Mouse (Mus musculus) adrenal gland, adult (tissue): ENCODE results near the gene Nipsnap1.

Experiments
- DNase-seq, 2 experiments: peaks; one replicate each; pipeline ENCODE4 v3.0.0; 2022 to 2023; ENCODE audit warnings: low spot score in 1 of 2; ENCODE audit not compliant: inconsistent age in 2 of 2

Gene Nipsnap1

DNA sequence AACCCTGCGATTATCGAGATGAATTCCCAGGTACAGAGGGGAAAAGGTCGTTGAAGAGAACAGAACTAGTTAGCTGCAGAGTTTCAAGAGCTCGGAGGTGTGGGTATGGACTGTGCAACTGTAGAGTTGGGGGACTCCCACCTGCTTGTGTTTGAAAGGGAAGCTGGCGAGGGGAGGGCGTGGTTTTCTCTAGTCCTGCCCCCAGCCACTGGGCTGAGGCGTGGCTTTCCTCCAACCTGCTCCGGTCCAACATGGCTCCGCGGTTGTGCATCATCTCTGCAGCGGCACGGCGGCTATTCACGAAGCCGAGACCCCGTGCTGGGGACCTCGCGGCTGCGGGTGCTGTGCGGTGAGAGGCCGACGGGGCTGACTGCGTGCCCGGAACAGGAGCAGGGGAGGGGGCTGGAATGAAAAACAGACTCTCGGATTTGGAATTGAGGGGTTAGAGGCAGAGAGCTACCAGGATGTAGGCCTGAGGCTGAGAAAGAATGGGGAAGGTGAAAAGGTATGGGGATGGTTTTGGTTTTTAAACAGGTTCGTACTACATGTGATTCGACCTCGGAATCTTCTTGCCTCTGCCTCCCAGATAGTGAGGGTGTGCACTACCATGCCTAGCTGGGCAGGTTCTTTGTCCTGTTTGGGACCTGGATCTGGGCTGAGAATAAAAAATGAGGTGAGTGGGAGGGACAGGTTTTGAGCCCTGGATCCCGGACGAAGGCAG lies at the start of gene Nipsnap1:
Nipsnap1 (plus strand) TSS at position 197 of the 721 bp plus-strand sequence.
- peak; percentile 79 to 91 for DNase-seq

DNA sequence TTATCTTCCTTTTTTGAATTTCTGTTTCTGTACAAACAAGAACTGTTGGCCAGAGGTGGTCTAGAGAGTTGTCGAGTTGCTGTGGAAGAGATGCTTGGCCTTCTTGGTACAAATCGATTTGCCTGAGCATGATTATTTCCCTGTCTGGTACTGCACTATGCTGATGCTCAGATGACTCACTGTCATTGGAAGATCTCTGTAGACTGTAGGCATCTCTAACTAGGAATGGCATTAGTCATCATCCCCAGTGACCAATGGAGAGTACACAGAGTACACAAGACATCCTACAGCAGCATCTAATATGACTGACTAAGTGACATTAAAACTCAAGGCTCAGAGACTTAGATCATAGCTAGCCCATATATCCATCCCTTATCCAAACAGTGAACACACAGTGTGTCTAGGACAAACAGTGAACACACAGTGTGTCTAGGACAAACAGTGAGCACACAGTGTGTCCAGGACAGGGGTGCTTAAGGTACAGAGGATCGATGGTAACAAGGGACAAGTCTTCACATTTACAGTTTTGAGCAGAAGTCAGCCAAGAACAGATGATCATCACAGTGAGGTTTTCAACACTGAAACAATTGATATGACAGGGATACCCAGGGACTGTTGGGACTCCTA lies 47.5 kb upstream of the Nipsnap1 start:
- no peak for DNase-seq

DNA sequence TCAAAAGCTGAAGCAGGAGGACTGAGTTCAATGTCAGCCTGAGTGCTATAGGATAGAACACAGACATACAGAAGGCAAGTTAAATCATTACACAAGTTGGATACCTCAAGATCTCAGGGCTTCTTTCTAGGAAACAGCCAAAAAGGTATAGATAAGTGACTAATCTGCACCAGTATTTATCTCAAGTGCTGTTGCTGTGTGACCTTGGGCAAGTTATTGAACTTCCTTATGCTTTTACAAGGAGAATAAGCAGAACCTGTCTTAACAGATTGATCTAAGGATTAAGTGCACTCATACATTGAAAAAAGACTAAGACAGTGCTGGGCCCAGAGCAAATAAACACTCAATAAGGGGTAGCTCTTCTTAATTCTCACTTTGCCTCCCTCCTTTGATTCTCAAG lies 46.4 kb upstream of the Nipsnap1 start:
- DNase-seq = no peak

DNA sequence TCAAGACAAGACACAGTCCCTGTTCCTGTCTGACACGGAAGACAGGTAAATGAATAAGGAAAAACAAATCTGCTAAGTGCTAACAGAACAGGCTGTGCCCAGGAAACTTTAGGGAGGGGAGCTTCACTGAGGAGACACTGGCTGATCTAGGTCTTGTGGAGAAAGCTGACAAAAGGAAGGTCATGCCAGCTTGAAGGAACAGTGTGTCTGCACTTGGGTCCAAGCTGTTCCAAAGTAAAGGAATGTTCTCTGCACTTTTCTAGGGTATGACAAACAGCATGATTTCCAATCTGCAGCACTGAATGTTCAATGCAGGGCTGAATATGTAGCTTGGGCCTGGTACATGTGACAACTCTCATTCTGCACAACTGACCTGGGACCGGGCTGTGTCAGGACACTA lies 45.8 kb upstream of the Nipsnap1 start:
- peak in 1 of 2 experiments; percentile 74 for DNase-seq

DNA sequence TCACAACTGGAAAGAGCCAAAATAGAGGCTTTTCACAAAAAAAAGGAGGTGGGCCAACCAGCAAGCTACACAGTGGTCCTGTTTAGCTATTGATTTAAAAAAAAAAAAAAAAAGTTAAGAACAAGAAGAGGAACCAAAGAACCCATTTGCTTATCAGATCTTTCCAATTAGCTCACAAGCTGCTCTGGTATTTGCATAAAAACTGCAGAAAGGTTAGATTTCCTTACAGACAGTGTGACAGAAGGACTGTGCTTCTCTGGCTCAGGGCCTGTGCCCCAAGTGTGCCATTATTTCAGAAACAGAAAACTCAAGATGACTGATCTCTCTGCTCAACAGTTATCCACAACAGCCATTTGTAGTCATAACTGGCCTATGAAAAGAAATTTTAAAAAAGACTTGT lies 42.7 kb upstream of the Nipsnap1 start:
- DNase-seq = no peak

DNA sequence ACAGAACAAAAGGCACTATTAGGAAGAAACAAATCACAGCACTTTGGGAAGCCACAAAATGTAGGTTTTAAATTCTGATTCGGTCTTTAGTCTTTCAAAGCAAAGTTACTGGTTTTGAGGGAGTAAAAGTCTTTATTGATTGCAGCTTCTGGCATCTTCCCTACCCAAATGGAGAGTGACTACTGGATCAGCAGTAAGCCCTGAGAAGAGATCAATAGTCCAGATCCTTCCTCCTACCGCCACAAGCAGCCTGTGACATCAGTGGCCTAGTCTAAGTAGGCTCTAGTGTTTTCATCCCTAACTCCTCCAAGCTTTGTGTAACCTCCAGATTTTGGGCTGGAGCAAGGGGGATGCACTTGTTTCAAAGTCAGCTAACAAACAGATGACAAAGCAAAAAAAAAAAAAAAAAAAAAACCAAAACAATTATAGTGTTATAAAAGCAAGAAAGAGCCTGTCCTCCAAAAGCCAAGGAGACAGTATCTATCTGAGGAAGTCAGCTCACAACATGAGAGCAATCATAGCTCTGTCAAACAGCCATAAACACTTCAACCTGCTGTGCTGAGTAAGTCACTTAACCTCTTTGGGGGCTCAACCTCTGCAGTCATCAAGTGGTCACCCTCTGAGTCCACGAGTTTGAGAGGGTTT lies 40.3 kb upstream of the Nipsnap1 start:
- no peak for DNase-seq

DNA sequence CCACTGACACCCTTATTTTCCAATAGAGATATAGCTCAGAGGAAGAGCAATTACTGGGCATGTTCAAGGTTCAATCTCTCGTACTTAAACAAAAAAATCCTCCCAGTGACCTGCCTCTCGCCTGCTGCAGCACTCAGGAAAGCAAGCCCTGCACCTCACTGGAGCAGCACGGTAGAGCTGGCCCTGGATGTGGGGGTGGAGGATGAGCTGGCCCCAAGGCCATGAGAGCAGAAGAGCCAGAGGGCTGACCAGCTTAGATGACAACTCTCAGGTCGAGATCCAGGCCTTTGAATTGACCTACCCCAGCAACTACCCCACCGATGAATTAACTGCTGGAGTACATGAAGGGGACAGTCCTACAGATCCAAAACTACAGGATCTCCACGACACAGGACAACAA lies 38.3 kb upstream of the Nipsnap1 start:
- DNase-seq = peak; percentile 82 to 88

DNA sequence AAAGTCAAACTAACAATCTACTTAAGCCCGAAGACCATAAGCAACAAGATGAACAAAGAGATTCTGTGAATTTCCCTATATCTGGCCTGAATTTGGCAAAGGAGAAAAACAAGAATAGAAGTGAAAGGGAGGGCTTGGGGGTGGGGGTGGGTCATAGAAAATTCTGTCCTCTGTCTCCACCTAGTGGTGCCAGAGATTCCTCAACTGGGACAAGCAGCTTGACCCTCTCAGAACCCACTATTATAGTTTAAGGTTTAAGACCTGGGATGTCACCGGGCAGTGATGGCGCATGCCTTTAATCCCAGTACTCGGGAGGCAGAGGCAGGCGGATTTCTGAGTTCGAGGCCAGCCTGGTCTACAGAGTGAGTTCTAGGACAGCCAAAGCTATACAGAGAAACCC lies 37.0 kb upstream of the Nipsnap1 start:
- peak; percentile 37 to 81 for DNase-seq

DNA sequence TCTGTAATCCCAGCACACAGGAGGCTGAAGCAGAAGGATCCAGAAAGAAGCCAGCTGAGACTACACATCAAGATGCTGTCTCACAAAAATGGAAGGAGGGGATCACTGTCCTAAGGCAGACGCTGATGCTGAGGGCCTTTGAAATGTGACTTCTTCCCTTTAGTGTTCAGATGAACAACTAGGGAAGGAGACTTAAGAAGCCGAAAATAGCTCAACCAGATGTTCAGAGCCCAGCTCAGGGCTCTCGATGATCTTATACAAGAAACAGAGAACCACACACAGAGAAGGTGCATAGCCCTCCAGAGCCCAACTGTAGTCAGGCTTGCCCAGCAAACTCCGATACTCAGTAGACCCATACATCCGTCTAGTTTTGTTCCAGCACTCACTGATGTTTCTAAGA lies 36.4 kb upstream of the Nipsnap1 start:
- no peak for DNase-seq

DNA sequence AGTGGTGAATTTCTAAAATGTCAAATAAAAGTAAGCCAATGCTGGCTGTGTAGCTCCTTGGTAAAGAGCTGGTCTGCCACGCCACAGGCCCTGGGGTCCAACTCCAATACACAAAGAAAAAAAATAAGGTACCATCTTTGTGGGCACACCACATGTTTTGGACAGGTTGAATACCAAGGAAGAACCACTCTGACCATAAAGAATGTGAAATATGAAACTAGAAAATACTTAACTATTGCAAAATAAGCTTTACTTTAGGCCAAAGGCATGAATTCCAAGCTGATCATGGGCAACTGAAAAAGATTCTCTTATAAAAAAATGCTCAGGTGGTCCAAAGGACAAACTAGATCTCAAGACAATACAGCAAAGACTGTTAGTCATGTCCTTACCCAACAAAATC lies 35.5 kb upstream of the Nipsnap1 start:
- no peak for DNase-seq

DNA sequence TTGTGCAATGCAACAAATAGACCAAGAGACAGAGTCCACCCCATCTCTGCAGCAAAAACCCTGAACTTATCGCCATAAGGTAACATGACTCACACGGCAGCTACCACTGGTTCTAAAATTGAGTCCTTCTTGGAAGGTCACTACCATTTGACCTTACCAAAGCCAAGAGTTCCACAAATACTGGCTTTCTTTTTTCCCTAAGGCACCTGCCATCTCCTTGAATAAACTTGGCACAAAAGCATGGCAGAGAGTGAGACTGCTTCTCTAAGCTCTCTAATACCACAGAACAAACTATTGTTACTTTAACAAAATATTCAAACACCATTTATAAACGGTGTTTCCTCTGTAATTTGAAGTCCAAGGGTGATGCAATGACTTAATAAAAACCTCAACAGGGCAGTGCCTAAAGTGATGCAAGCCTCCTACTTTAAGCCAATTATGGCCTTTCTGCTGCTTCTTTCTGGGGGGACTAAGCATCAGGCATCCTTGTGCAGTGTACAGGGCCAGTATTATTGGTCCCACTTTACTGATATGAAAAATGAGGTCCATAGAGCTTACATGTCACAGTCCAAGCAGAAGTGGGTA lies 32.7 kb upstream of the Nipsnap1 start:
- DNase-seq = peak in 1 of 2 experiments; percentile 77

DNA sequence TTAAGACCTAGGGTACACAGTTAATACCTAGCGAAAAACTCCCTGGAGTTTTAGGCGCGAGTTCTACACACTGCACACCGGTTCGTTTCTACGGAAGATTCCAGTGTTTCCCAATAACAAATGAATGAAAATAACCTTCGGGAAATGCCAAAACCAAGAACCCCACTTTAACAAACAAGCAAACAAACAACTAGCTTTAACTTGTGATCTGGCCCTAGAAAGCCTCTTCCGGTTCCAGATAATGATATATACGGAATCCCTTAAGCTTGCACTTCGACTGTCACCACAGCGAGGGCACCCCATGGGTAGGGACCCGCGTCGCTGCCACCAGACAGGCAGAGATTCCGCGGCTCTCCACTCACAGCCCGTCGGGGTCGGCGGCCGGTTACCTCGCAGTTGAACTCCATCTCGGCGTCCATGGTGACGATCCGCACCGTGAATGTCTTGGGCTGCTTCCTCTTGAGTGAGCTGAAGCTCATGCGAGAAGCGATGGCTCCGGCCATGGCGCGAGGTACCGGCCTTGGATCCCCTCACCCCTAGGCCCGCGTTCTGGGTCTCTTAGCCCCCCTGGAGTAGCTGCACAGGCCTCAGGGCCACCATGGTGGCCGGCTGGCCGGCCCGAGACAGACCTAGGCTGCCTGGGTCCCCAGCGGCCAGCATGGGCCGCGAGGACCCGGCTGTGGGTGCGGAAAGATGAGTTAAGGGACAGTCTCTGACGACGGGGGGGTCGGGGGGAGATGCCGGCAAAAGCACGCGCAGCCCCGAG lies 25.1 kb upstream of the Nipsnap1 start:
- DNase-seq = peak; percentile 55 to 86

DNA sequence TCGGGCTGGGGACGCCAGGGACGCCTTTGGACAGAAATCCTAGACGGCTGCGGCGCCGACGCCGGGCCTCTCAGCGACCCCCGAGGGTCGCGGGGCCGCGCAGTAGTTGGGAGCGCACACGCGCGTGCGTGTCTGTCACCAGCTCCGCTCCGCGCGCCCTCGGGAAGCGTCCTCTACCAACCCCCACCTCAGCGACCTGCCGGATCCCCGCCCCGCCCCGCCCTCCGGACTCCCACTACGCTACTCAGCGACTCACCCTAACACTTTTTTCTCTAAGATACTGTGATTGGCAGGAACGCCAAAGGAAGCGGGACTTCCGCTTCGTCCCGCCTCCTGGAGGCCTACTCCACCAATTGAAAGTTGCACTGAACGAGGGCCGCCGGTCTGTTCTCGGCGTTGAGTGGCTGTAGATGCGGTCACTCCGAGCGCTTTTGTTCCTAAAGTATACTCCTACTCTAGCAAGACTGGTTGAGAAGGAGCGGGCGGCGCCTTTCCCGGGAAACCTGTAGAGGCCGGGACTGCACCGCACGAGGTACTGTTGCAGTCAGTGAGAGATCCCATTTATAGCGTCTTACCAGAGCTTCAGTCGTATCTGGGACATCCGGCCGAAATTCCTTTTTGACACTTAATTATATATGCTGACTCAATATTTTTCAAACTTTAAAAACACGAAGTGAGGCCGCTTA lies 24.4 kb upstream of the Nipsnap1 start, which contains the start of gene Nf2:
Nf2 (minus strand) TSS at position 279 of the 686 bp plus-strand sequence.
- peak; percentile 98 to 99 for DNase-seq

DNA sequence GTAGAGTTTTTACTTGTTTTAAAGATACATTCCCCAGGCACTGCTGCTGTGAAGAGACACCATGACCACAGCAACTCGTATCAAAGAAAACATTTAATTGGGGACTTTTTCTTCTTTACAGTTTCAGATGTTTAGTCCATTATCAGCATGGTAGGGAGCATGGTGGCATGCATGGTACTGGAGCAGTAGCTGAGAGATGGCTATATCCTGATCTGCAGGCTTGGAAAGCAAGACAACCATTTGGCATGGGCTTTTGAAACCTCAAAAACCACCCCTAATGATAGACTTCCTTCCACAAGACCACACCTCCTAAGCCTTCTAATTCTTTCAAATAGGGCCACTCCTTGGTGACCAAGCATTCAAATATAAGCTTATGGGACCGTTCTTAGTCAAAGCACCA lies 23.3 kb upstream of the Nipsnap1 start:
- DNase-seq = no peak

DNA sequence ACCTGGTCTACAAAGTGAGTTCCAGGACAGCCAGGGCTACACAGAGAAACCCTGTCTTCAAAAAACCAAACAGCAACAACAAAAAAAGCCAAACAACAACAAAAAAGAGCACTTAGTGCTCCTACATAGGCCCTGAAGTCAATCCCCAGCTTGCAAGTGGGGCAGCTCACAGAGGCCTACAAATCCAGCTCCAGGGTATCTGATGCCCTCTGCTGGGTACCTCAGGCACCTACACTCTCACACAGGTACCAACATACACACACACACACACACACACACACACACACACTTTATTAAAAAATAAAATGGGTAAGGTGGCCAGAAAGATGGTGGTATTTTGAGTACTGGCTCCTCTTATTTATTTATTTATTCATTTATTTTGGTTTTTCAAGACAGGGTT lies 20.7 kb upstream of the Nipsnap1 start:
- no peak for DNase-seq

DNA sequence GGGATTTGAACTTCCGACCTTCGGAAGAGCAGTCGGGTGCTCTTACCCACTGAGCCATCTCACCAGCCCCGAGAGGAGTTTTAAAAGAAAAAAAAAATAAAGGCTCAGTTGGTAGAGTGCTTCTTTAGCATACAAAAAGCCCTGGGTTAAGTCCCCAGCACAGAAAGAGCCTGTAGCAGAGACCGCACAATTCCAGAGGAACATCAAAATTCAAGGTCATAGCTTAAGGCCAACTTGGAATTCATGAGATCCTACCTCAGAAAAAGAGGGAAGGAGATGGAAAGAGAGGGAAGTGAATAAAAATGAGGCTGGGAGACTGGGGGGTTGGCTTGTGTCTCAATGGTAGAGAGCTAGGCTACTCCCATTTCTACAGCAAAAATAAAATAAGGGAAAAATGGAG lies 19.6 kb upstream of the Nipsnap1 start:
- DNase-seq = no peak

DNA sequence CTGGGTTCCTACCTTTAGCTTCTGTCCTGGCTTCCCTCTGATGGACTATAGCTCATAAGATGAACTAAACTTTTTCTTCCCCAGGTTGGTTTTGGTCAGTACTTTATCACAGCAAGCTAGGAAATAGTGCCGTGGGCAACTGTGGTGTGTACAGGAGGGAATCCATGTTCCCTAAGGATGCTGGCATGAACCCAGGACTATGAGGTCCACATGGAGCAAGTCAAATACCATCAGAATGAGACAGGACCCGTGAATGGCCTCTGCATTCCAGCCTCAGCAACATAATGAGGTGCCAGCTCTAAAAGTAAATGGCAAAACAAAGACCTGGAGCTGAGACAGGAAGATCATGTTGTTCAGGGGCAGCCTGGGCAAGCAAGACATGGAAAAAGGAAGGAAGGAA lies 15.3 kb upstream of the Nipsnap1 start:
- DNase-seq = no peak

DNA sequence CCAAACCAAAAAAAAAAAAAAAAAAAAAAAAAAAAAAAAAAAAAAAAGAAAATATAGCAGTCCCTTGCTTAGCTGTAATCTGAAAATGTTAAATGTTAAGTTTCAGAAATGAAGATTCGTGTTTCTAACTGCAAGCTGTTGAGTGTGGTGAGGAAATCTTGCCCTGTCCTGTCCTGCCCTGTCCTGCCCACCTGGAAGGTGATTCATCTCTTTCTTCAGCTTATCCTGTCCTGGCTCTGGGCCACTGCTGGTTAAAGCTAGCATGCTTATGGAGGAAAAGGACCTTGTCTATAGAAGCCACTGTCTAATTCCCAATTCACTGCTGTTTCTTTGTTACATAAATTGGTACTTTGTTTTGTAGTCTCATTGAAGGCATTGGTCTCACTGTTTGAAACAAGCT lies 12.8 kb upstream of the Nipsnap1 start:
- no peak for DNase-seq

DNA sequence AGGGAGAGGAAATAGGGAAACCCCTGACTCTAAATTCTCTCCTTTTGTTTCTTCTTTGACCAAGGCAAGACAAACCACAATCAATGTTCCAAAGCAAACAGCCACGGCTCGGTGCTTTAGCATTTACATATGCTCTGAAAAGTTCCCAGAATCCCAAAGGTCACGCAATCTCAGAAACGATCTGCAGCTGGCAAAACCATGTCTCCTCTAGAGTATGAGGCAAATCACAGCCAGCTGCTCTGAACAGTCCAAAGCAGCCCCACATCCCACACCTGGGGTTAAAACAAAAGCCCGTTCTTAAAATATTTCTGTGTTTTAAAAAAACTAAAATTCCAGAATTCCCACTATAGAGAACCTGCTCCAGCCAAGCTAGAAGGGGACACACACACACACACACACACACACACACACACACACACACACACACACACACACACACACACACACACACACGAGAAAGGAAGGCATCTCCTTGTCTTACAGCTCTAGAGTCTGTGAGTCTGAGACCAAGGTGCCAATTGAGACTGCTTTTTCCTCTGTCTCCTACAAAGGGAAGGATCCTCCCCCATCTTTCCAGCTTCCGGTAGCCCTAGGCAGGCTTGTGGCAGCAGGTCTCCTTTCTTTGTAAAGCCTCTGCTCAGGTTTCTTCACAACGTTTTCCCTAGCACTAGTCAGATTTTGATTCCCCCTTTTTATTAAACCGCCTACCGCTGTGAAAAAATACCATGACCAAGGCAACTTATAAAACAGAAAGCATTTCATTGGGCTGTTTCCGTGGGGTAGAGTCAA lies 11.7 kb upstream of the Nipsnap1 start:
- no peak for DNase-seq

DNA sequence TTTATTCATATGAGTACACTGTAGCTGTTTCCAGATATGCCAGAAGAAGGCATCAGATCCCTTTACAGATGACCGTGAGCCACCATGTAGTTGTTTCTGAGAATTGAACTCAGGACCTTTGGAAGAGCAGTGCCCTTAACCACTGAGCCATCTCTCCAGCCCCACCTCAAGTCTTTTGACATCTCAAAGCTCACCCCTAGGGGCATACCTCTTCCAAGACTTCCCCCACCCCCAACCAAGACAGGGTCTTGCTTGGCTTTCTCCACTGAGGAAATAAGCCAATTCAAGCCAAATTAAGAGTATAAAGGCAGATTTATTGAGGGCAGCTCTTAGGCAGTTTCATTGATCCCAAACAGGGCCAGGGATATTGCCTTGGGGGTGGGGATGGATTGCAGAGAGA lies 11.0 kb upstream of the Nipsnap1 start:
- no peak for DNase-seq
